Mouse (Mus musculus) brain, embryonic 14.5 days (tissue): ENCODE results near the gene Cep85l.
A peak's percentile ranks its signal among the peaks of the same experiment; 100 is the strongest.

ENCODE experiments used
- CTCF ChIP-seq: fragments of 200-500 bp; IDR thresholded peaks from 2 replicates; pipeline ENCODE4 v1.5.1; 2012; ENCODE audit warnings: inconsistent platforms, mild to moderate bottlenecking, moderate library complexity, borderline replicate concordance; ENCODE audit not compliant: insufficient read depth, insufficient read length; ENCODE audit errors: extremely low read depth
- POLR2A ChIP-seq: fragments of 200-500 bp; IDR thresholded peaks from 2 replicates; pipeline ENCODE4 v1.6.1; 2012; ENCODE audit warnings: mild to moderate bottlenecking, inconsistent platforms, borderline replicate concordance; ENCODE audit not compliant: poor library complexity, insufficient read depth, insufficient read length, severe bottlenecking; ENCODE audit errors: extremely low read depth

DNA sequence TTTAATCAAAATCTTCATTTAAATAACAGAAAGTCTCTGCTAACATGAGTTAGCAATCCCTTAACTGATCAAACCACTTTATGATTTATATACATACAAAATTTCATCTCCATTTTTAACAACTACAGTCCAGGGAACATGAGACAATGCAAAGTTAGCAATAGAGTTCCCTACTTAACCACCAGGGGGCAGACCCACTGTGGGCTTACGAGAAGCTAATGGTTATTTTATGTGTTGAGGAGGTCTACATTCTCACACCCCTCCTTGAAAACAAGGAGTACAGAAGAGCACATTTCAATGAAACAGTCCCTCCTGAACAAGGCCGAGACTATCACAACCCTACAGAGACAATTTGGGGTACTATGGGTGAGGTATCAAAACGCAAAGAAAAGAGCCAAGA, 33.2 kb downstream of the Cep85l start:
- TF ChIP-seq CTCF (peak; percentile 76; the same call in 1 of the 2 replicates), POLR2A (no peak)
